Comparison of ENCODE assay signal across 8 mouse cellular contexts in the genomic region with DNA sequence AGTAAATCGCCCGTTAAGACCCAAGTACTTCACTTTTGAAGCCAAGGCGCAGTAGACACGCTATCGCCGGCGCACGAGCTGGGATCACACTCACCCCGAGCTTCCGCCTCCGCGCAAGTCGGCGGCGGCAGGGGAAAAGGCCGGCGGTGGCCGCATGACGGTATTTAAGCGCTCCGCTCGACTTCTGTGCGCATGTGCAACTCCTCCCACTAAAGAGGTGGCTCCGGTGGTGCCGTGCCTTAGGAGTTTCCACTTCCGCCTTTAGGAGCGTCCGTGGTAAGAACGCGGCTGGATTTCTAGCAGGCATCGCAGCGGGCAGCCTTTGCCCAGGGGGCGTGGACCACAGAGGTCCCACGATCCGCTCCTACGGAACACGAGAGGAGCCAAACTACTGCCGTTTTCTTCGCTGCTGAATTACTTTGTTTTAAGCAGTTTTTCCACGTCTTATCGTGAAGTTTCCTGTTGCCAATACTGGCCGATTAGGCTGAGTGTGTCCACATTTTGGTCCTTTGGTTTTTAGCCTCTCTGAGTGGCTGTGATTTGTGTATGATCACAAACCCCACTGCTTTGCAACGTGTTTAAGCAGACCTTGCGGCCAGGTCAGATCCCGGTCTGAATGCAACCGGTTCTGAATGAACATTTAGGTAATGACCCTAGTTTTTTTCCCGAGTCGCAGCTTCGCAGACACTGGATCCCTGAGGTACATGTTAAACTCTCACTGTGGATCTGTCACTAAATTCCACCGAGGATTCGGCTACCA. TPM values are rescaled to one million over a fixed set of nuclear protein-coding genes. Genes with fewer than 3 reads are reported as not detected.
DNase-seq lines count a peak whose midpoint lies in the region; ATAC-seq and TF ChIP-seq lines count a peak whose summit lies in the region.

TSS of gene Rps12 (minus strand) at position 214 of the 760 bp plus-strand sequence.

- peak; percentile 77 for DNase-seq in G1E (ENCODE audit: low spot score)
- DNase-seq in cerebellum, adult 18-20 months, result peak; percentile 95 to 99
- peak; percentile 99 to 100 for DNase-seq in heart, postnatal 36 days
- DNase-seq in layer of hippocampus, adult 2 months (ENCODE audit: low spot score in 2 of 2), result peak; percentile 99
- peak; percentile 100 for DNase-seq in lung, embryonic 14.5 days
- DNase-seq in thymus, adult 2 months, result peak; percentile 98

- no peaks in the 10 kb centered on the region for H3K9me3 ChIP-seq in G1E (replicated peaks)
- no peaks in the 10 kb centered on the region for H3K9me3 ChIP-seq in forebrain, embryonic 16.5 days (ENCODE audit: control insufficient read depth, low read length)
- no peaks in the 10 kb centered on the region for H3K9me3 ChIP-seq in lung, embryonic 14.5 days (ENCODE audit: low read depth, low read length)

- peak; percentile 96 for TF ChIP-seq POLR2A in olfactory bulb, adult 2 months (IDR thresholded peaks at IDR 0.05; ENCODE audit: insufficient read depth, low read depth, low read length)
- TF ChIP-seq POLR2A in thymus, adult 2 months (IDR thresholded peaks at IDR 0.05; ENCODE audit: control insufficient read depth, extremely low read depth, insufficient read depth, low read length, poor library complexity), result peak; percentile 97

- peaks cover 35% of the 10 kb centered on the region for H3K36me3 ChIP-seq in G1E (replicated peaks)
- H3K36me3 ChIP-seq in forebrain, embryonic 16.5 days (ENCODE audit: control insufficient read depth, insufficient read depth), result peaks cover 22% of the 10 kb centered on the region
- H3K36me3 ChIP-seq in lung, embryonic 14.5 days (ENCODE audit: insufficient read depth), result peaks cover 39% of the 10 kb centered on the region
- peaks cover 20% of the 10 kb centered on the region for H3K36me3 ChIP-seq in thymus, adult 2 months (ENCODE audit: control insufficient read depth, insufficient read depth, low read length)

- peak within 1 kb of the TSS; percentile 98 for H3K4me2 ChIP-seq in forebrain, embryonic 16.5 days (ENCODE audit: low read length)
- H3K4me2 ChIP-seq in lung, embryonic 14.5 days, result peak within 1 kb of the TSS; percentile 91

- H3K4me1 ChIP-seq in G1E (ENCODE audit: insufficient read depth, low read depth, low read length), result peaks cover 29% of the 10 kb centered on the region
- peaks cover 27% of the 10 kb centered on the region for H3K4me1 ChIP-seq in forebrain, embryonic 16.5 days (replicated peaks; ENCODE audit: control insufficient read depth, insufficient read depth, low read length)
- H3K4me1 ChIP-seq in lung, embryonic 14.5 days (ENCODE audit: insufficient read depth), result 0 out of 2 replicates have a peak, but pooled peaks cover 4% of the 10 kb centered on the region
- no peaks in the 10 kb centered on the region for H3K4me1 ChIP-seq in olfactory bulb, adult 2 months (ENCODE audit: control insufficient read depth, insufficient read depth, low read length)
- H3K4me1 ChIP-seq in thymus, adult 2 months (replicated peaks; ENCODE audit: control insufficient read depth, insufficient read depth, low read length), result peaks cover 7% of the 10 kb centered on the region

- H3K9ac ChIP-seq in forebrain, embryonic 16.5 days (replicated peaks; ENCODE audit: low read depth, low read length), result peak within 1 kb of the TSS; percentile 89
- H3K9ac ChIP-seq in lung, embryonic 14.5 days, result peak within 1 kb of the TSS; percentile 97

- H3K27me3 ChIP-seq in G1E (ENCODE audit: insufficient read depth, low read length), result no peaks in the 10 kb centered on the region
- no peaks in the 10 kb centered on the region for H3K27me3 ChIP-seq in forebrain, embryonic 16.5 days (replicated peaks; ENCODE audit: control insufficient read depth, insufficient read depth, low read length)
- H3K27me3 ChIP-seq in lung, embryonic 14.5 days (ENCODE audit: insufficient read depth, low read length), result no peaks in the 10 kb centered on the region
- no peaks in the 10 kb centered on the region for H3K27me3 ChIP-seq in thymus, adult 2 months (ENCODE audit: control insufficient read depth, insufficient read depth, low read length)

- peak within 1 kb of the TSS; percentile 90 for H3K4me3 ChIP-seq in G1E (ENCODE audit: low read depth, low read length)
- H3K4me3 ChIP-seq in forebrain, embryonic 16.5 days (replicated peaks; ENCODE audit: low read length), result peak within 1 kb of the TSS; percentile 91
- peak within 1 kb of the TSS; percentile 90 for H3K4me3 ChIP-seq in layer of hippocampus, adult 2 months
- peak within 1 kb of the TSS; percentile 81 for H3K4me3 ChIP-seq in lung, embryonic 14.5 days (ENCODE audit: low read depth, low read length)
- H3K4me3 ChIP-seq in olfactory bulb, adult 2 months (ENCODE audit: insufficient read depth, low read depth, low read length), result peak within 1 kb of the TSS; percentile 70
- peak within 1 kb of the TSS; percentile 82 for H3K4me3 ChIP-seq in thymus, adult 2 months (ENCODE audit: control insufficient read depth, insufficient read depth, low read length)

- intact Hi-C loops in heart, postnatal 36 days (cut with DNase I), result no loop called here

- no peak for TF ChIP-seq CTCF in G1E (IDR thresholded peaks at IDR 0.05; ENCODE audit: low read depth, low read length)
- TF ChIP-seq CTCF in layer of hippocampus, adult 2 months (conservative IDR thresholded peaks at IDR 0.05), result peak; percentile 39; the same call in 1 of the 2 replicates
- TF ChIP-seq CTCF in lung, embryonic 14.5 days (IDR thresholded peaks at IDR 0.05; ENCODE audit: low read depth), result no peak
- TF ChIP-seq CTCF in olfactory bulb, adult 2 months (IDR thresholded peaks at IDR 0.05; ENCODE audit: insufficient read depth, low read depth, low read length), result no peak
- 0 out of 2 replicates have a peak, but pooled peaks have one; percentile 32 for TF ChIP-seq CTCF in thymus, adult 2 months (IDR thresholded peaks at IDR 0.05; ENCODE audit: borderline replicate concordance, control insufficient read depth, extremely low read depth, insufficient read depth, low read length, poor library complexity)

- H3K27ac ChIP-seq in forebrain, embryonic 16.5 days (ENCODE audit: low read length), result peak within 1 kb of the TSS; percentile 66
- H3K27ac ChIP-seq in layer of hippocampus, adult 2 months, result peak within 1 kb of the TSS; percentile 89
- peak within 1 kb of the TSS; percentile 95 for H3K27ac ChIP-seq in lung, embryonic 14.5 days (ENCODE audit: low read depth)
- H3K27ac ChIP-seq in olfactory bulb, adult 2 months (ENCODE audit: insufficient read depth, low read depth, low read length), result peak within 1 kb of the TSS; percentile 77
- peak within 1 kb of the TSS; percentile 6 for H3K27ac ChIP-seq in thymus, adult 2 months (ENCODE audit: control insufficient read depth, insufficient read depth, low read length)

- peak; percentile 89 for ATAC-seq in G1E (ENCODE audit: extremely low read depth, insufficient number of reproducible peaks, low FRiP score, poor library complexity, severe bottlenecking)
- ATAC-seq in forebrain, embryonic 16.5 days, result peak; percentile 98
- peak; percentile 97 for ATAC-seq in lung, embryonic 14.5 days (ENCODE audit: insufficient read depth)

- WGBS in forebrain, embryonic 16.5 days, result under 1% methylated on average over 51 of the region's 51 CpGs
- WGBS in lung, embryonic 14.5 days, result under 1% methylated on average over 51 of the region's 51 CpGs
- under 1% methylated on average over 51 of the region's 51 CpGs for WGBS in olfactory bulb, adult 2 months
- under 1% methylated on average over 51 of the region's 51 CpGs for WGBS in thymus, adult 2 months

RNA-seq across cellular contexts. Expression of gene Rps12, which starts in this region (rescaled TPM):
- total RNA-seq in G1E (2014; fragmentation: Nextera tagmentation) (1,930 and 2,036 TPM in 2 replicates), G1E (2017) (1,882 and 2,182 TPM in 2 replicates)
- 1,152 and 1,558 TPM in 2 replicates for polyA plus RNA-seq in G1E (2012)
- polyA plus RNA-seq in forebrain, embryonic 16.5 days (2015; fragmentation: Nextera tagmentation; extraction: Ambion mirVana), result 105 and 109 TPM in 2 replicates
- 100 to 1,000 TPM; 199 to 263 TPM for total RNA-seq in heart, postnatal 36 days (2021)
- total RNA-seq in layer of hippocampus, adult 2 months (2021), result 100 to 1,000 TPM; 201 to 281 TPM
- polyA plus RNA-seq in lung, embryonic 14.5 days (2014; fragmentation: Nextera tagmentation; extraction: Ambion mirVana), result 235 and 246 TPM in 2 replicates
- polyA plus RNA-seq in olfactory bulb, adult 2 months (2012; ENCODE audit: insufficient read depth, insufficient read length, low replicate concordance, missing spikeins), result not detected in 2 replicates
- polyA plus RNA-seq in thymus, adult 2 months (2012; rRNA removed), result 1,277 and 1,802 TPM in 2 replicates

Comparison
In these comparisons a context has a peak if more than half of its experiments do, and no peak if none do; other contexts are left out.
1. Peak in every context shown above with its lines: DNase-seq, ATAC-seq, H3K4me3 ChIP-seq and H3K27ac ChIP-seq.
2. RNA of gene Rps12 (total RNA-seq): 1,882 to 2,182 TPM in G1E; 201 to 281 TPM in layer of hippocampus, adult 2 months and 199 to 263 TPM in heart, postnatal 36 days; every median in the first group is over 4 times any median in the second.
3. CTCF ChIP-seq: peak in layer of hippocampus, adult 2 months (single experiment) and thymus, adult 2 months (single experiment); none in G1E (single experiment), lung, embryonic 14.5 days (single experiment) and olfactory bulb, adult 2 months (single experiment).
4. H3K27ac ChIP-seq: peak in every context shown above with its lines; median percentile 95 in lung, embryonic 14.5 days; 89 in layer of hippocampus, adult 2 months; 77 in olfactory bulb, adult 2 months; 66 in forebrain, embryonic 16.5 days; 6 in thymus, adult 2 months.